Mouse (Mus musculus): ENCODE measurements around the gene Zfp706. TPM values are rescaled to one million over a fixed set of nuclear protein-coding genes. Genes with fewer than 3 reads are reported as not detected.

The Zfp706 gene
- total and polyA plus RNA-seq, 3 experiments, result 52.0 to 384 (median 285) TPM

DNA sequence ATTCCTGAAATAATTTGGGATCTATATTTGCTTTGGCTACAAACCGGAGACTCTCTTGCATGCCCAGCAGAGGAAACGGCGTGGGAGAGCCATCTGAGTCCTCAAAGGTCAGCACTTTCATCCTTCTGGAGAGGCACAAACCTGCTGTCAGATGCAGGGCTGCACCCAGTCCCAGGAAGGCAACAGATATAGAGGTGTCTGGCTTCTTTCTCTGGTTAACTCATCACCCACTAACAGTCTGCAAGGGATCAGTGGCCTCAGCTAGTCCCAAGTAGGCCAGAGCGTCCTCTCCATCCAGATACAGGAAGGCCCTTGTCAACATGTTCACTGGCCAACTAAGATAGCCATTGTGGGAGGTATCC is 46.7 kb downstream of the Zfp706 start:
- H3K4me2 ChIP-seq (ENCODE audit: insufficient read depth, low read depth, poor library complexity, severe bottlenecking), result no peak overlapping the region

DNA sequence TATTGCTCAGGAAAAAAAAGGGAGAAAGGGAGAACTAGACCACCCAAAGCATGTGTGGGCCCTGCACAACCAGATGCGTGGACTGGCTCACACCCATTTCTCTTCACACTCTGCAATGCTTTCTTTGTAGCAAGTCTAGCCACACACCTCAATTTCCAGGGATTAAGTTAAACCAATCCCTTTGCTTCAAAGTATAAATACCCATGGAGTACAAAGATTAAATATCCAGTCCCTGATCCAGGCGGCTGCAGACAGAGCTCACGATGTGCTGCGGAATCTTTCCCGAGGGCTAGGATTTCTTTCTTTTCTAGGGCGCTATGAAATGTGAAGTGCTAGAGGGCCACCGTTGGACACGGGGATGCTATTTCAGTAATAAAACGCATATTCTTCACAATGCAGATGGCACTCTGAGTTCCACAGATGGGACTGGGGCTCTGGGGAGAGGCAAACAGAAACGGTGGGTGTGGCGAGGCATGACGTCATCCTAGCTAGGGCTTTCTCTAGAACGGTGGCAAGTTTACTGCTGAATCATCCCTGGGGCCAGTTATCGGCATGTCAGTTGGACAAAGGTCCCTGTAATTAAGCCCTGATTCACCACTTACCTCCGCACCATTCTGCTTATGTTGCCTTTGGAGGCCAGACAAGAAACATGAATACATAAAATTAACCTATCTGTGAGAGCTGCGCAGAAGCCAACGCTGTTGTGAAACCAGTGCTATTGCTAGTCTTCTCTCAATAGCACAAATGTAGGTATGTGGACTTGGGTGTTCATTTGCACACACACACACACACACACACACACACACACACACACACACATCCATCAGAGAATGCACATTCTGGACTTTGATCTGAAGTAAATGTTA is 47.3 kb downstream of the Zfp706 start:
- H3K4me3 ChIP-seq (replicated peaks in 1 of 3; ENCODE audit: low read depth in 2 of 3, low read length in 2 of 3, poor library complexity in 1 of 3), result no peak overlapping the region

More for the DNA sequence above, 46.7 kb downstream of the Zfp706 start:
- Histone ChIP-seq H3K4me3 (replicated peaks in 1 of 3; ENCODE audit: low read depth in 2 of 3, low read length in 2 of 3, poor library complexity in 1 of 3) (no peak overlapping the region), H3K9me3 (replicated peaks; ENCODE audit: low read length) (peaks cover 14% of the 10 kb centered on the region), H3K27me3 (replicated peaks) (no peaks in the 10 kb centered on the region), H3K9ac (ENCODE audit: insufficient read depth, low read depth) (no peak overlapping the region), H3K27ac (ENCODE audit: insufficient read depth, low read depth) (no peak overlapping the region), H3K36me3 (replicated peaks in 1 of 2; ENCODE audit: control insufficient read depth in 1 of 2, insufficient read depth in 1 of 2, low read length in 1 of 2) (no peaks in the 10 kb centered on the region), H3K4me1 (ENCODE audit: control insufficient read depth in 1 of 2, insufficient read depth in 2 of 2) (peaks cover 3 to 30% of the 10 kb centered on the region in 2 experiments; a peak in 2 of 4 replicates), H3K79me2 (replicated peaks; ENCODE audit: control insufficient read depth, extremely low read depth, insufficient read depth, poor library complexity, severe bottlenecking) (no peaks in the 10 kb centered on the region)
- no peak for DNase-seq (ENCODE audit: extremely low read depth)
- TF ChIP-seq ZNF384 (IDR thresholded peaks at IDR 0.05; ENCODE audit: low read depth, low read length) (no peak), USF1 (IDR thresholded peaks at IDR 0.05; ENCODE audit: low read depth, low read length) (no peak)
- in situ Hi-C loops (cut with MboI; ENCODE audit: low pct_ligation_motif_present, low pct_unique_long_range_greater_than_20kb, low sequenced_read_pairs), result no loop called here
- dilution Hi-C loops (cut with MboI; ENCODE audit: extremely low pct_ligation_motif_present, extremely low pct_unique_long_range_greater_than_20kb, low sequenced_read_pairs), result no loop called here

GRCm38 (mm10) chr15:36956221-36956620 is 51.4 kb downstream of the Zfp706 start:
- no peaks in the 10 kb centered on the region for H3K79me2 ChIP-seq (replicated peaks; ENCODE audit: control insufficient read depth, extremely low read depth, insufficient read depth, poor library complexity, severe bottlenecking)
- DNase-seq (ENCODE audit: extremely low read depth), result no peak
- peaks cover 0 to 7% of the 10 kb centered on the region in 2 experiments; a peak in 1 of 4 replicates for H3K4me1 ChIP-seq (ENCODE audit: control insufficient read depth in 1 of 2, insufficient read depth in 2 of 2)
- in situ Hi-C loops (cut with MboI; ENCODE audit: low pct_ligation_motif_present, low pct_unique_long_range_greater_than_20kb, low sequenced_read_pairs), result no loop called here
- dilution Hi-C loops (cut with MboI; ENCODE audit: extremely low pct_ligation_motif_present, extremely low pct_unique_long_range_greater_than_20kb, low sequenced_read_pairs), result no loop called here
- H3K27me3 ChIP-seq (replicated peaks), result no peaks in the 10 kb centered on the region
- H3K4me2 ChIP-seq (ENCODE audit: insufficient read depth, low read depth, poor library complexity, severe bottlenecking), result no peak overlapping the region
- H3K27ac ChIP-seq (ENCODE audit: insufficient read depth, low read depth), result no peak overlapping the region
- TF ChIP-seq ZC3H11A (IDR thresholded peaks at IDR 0.05; ENCODE audit: low read depth, low read length), result no peak
- H3K9me3 ChIP-seq (replicated peaks; ENCODE audit: low read length), result peaks cover 7% of the 10 kb centered on the region
- no peak overlapping the region for H3K9ac ChIP-seq (ENCODE audit: insufficient read depth, low read depth)
- H3K36me3 ChIP-seq (replicated peaks in 1 of 2; ENCODE audit: control insufficient read depth in 1 of 2, insufficient read depth in 1 of 2, low read length in 1 of 2), result no peaks in the 10 kb centered on the region
- H3K4me3 ChIP-seq (replicated peaks in 1 of 3; ENCODE audit: low read depth in 2 of 3, low read length in 2 of 3, poor library complexity in 1 of 3), result no peak overlapping the region

More for the DNA sequence above, 47.3 kb downstream of the Zfp706 start:
- Histone ChIP-seq H3K36me3 (replicated peaks in 1 of 2; ENCODE audit: control insufficient read depth in 1 of 2, insufficient read depth in 1 of 2, low read length in 1 of 2) (no peaks in the 10 kb centered on the region), H3K4me2 (ENCODE audit: insufficient read depth, low read depth, poor library complexity, severe bottlenecking) (no peak overlapping the region), H3K4me1 (ENCODE audit: control insufficient read depth in 1 of 2, insufficient read depth in 2 of 2) (peaks cover 3 to 25% of the 10 kb centered on the region in 2 experiments; a peak in 2 of 4 replicates), H3K27me3 (replicated peaks) (no peaks in the 10 kb centered on the region), H3K9me3 (replicated peaks; ENCODE audit: low read length) (peaks cover 14% of the 10 kb centered on the region), H3K79me2 (replicated peaks; ENCODE audit: control insufficient read depth, extremely low read depth, insufficient read depth, poor library complexity, severe bottlenecking) (no peaks in the 10 kb centered on the region), H3K9ac (ENCODE audit: insufficient read depth, low read depth) (no peak overlapping the region), H3K27ac (ENCODE audit: insufficient read depth, low read depth) (no peak overlapping the region)
- dilution Hi-C loops (cut with MboI; ENCODE audit: extremely low pct_ligation_motif_present, extremely low pct_unique_long_range_greater_than_20kb, low sequenced_read_pairs) (no loop called here), in situ Hi-C loops (cut with MboI; ENCODE audit: low pct_ligation_motif_present, low pct_unique_long_range_greater_than_20kb, low sequenced_read_pairs) (no loop called here)
- TF ChIP-seq HCFC1 (IDR thresholded peaks at IDR 0.05; ENCODE audit: low read depth, low read length) (no peak), JUND (conservative IDR thresholded peaks at IDR 0.05; ENCODE audit: low read depth, low read length) (peak; percentile 38; the same call in 1 of the 2 replicates), MAX (IDR thresholded peaks at IDR 0.05; ENCODE audit: low read length) (no peak), USF1 (IDR thresholded peaks at IDR 0.05; ENCODE audit: low read depth, low read length) (no peak), MAFK (IDR thresholded peaks at IDR 0.05; ENCODE audit: insufficient replicate concordance, low read length) (0 out of 2 replicates have a peak, but pooled peaks have one; percentile 16), EP300 (IDR thresholded peaks at IDR 0.05; ENCODE audit: low read length) (no peak), MYC (IDR thresholded peaks at IDR 0.05; ENCODE audit: low read depth, low read length) (no peak), JUN (IDR thresholded peaks at IDR 0.05; ENCODE audit: insufficient read depth, low read depth, low read length) (peak; percentile 28; the same call in 1 of the 2 replicates), IRF4 (IDR thresholded peaks at IDR 0.05; ENCODE audit: low read depth, low read length) (no peak)
- no peak for DNase-seq (ENCODE audit: extremely low read depth)
